Mouse (Mus musculus) neural tube, embryonic 11.5 days (tissue): ENCODE measurements around the gene Kcnma1. TPM values are rescaled to one million over a fixed set of nuclear protein-coding genes. Genes with fewer than 3 reads are reported as not detected.

ENCODE experiments used
- ATAC-seq: fragments of 200-750 bp; cut with Nextera tagmentation; 2 replicates; pipeline ENCODE4 v1.8.0; 2017; ENCODE audit warnings: moderate number of reproducible peaks, mild to moderate bottlenecking, moderate TSS enrichment, moderate library complexity; ENCODE audit not compliant: insufficient read depth, low FRiP score, low TSS enrichment
- DNase-seq: peaks from one replicate; pipeline ENCODE4 v3.0.0-alpha.2; 2015; ENCODE audit warnings: low spot score
- H3K27ac ChIP-seq: fragments of 300-500 bp; sonication (generic); 2 replicates; pipeline ENCODE4 v1.5.1; 2014; ENCODE audit warnings: low read depth, mild to moderate bottlenecking, low read length
- H3K27me3 ChIP-seq: fragments of 300-500 bp; sonication (generic); 2 replicates; pipeline ENCODE4 v1.6.1; 2014; ENCODE audit warnings: mild to moderate bottlenecking, low read length, mixed read lengths; ENCODE audit not compliant: control insufficient read depth, insufficient read depth
- H3K36me3 ChIP-seq: fragments of 300-500 bp; sonication (generic); 2 replicates; pipeline ENCODE4 v1.6.1; 2014; ENCODE audit warnings: mild to moderate bottlenecking, low read length, moderate library complexity, mixed read lengths; ENCODE audit not compliant: control insufficient read depth, insufficient read depth
- H3K4me1 ChIP-seq: fragments of 300-500 bp; sonication (generic); 2 replicates; pipeline ENCODE4 v1.6.1; 2014; ENCODE audit warnings: low read length, mixed read lengths; ENCODE audit not compliant: control insufficient read depth, insufficient read depth
- H3K4me2 ChIP-seq: fragments of 300-500 bp; sonication (generic); 2 replicates; pipeline ENCODE4 v1.6.1; 2014; ENCODE audit warnings: low read depth, mild to moderate bottlenecking, moderate library complexity
- H3K4me3 ChIP-seq: fragments of 300-500 bp; sonication (generic); 2 replicates; pipeline ENCODE4 v1.5.1; 2014; ENCODE audit warnings: low read depth, low read length
- H3K9ac ChIP-seq: fragments of 300-500 bp; sonication (generic); 2 replicates; pipeline ENCODE4 v1.6.1; 2014; ENCODE audit warnings: mild to moderate bottlenecking, low read length
- H3K9me3 ChIP-seq: fragments of 300-500 bp; sonication (generic); 2 replicates; pipeline ENCODE4 v1.6.1; 2016; ENCODE audit warnings: low read length; ENCODE audit not compliant: control insufficient read depth
- WGBS: fragments of 180-500 bp; shearing (Covaris S2); extraction: QIAGEN DNeasy Blood & Tissue Kit; methylation state at CpG from one replicate; pipeline ENCODE4 v1.1.7; 2014; 5-methylcytosine and 5-hydroxymethylcytosine counted together
- polyA plus RNA-seq: library from polyadenylated mRNA; unstranded; fragments of >200 nt; fragmentation: Nextera tagmentation; extraction: Ambion mirVana; gene quantifications from 2 replicates; pipeline ENCODE4 v1.2.1, GENCODE M21; 2014

The Kcnma1 gene
- polyA plus RNA-seq, 1 experiment from 2014 or later, result 2.7 TPM

GRCm38 (mm10) chr14:23391566-23391965, 622.7 kb downstream of the Kcnma1 start:
- Histone ChIP-seq H3K36me3 (no peaks in the 10 kb centered on the region), H3K27me3 (no peaks in the 10 kb centered on the region), H3K4me3 (no peak overlapping the region), H3K27ac (no peak overlapping the region), H3K4me2 (no peak overlapping the region), H3K9me3 (no peaks in the 10 kb centered on the region), H3K4me1 (no peaks in the 10 kb centered on the region), H3K9ac (no peak overlapping the region)
- 75% methylated on average over 3 of the region's 3 CpGs for WGBS
- DNase-seq, result no peak
- no peak for ATAC-seq

- no peaks in the 10 kb centered on the region for H3K27me3 ChIP-seq
- no peak overlapping the region for H3K27ac ChIP-seq
- H3K9me3 ChIP-seq, result no peaks in the 10 kb centered on the region
- no peaks in the 10 kb centered on the region for H3K4me1 ChIP-seq
- no peak overlapping the region for H3K4me3 ChIP-seq
- no peak for DNase-seq
- H3K36me3 ChIP-seq, result no peaks in the 10 kb centered on the region
- WGBS, result 76% methylated on average over 5 of the region's 5 CpGs
- no peak overlapping the region for H3K4me2 ChIP-seq
- H3K9ac ChIP-seq, result no peak overlapping the region
- ATAC-seq, result no peak
These were observed 623.5 kb downstream of the Kcnma1 start for GRCm38 (mm10) chr14:23390768-23391167.

- Histone ChIP-seq H3K4me2 (no peak overlapping the region), H3K27ac (no peak overlapping the region), H3K4me3 (no peak overlapping the region), H3K36me3 (no peaks in the 10 kb centered on the region), H3K27me3 (no peaks in the 10 kb centered on the region), H3K9me3 (no peaks in the 10 kb centered on the region), H3K9ac (no peak overlapping the region), H3K4me1 (no peaks in the 10 kb centered on the region)
- DNase-seq (no peak), ATAC-seq (no peak)
- WGBS, result 58% methylated on average over 4 of the region's 4 CpGs
These were observed 624.1 kb downstream of the Kcnma1 start for GRCm38 (mm10) chr14:23390161-23390560.

- Histone ChIP-seq H3K4me2 (no peak overlapping the region), H3K4me1 (no peaks in the 10 kb centered on the region), H3K4me3 (no peak overlapping the region), H3K27ac (no peak overlapping the region), H3K9ac (no peak overlapping the region), H3K36me3 (no peaks in the 10 kb centered on the region), H3K9me3 (no peaks in the 10 kb centered on the region), H3K27me3 (no peaks in the 10 kb centered on the region)
- ATAC-seq (no peak), DNase-seq (no peak)
- WGBS, result 95% methylated on average over 3 of the region's 3 CpGs
These were observed 627.5 kb downstream of the Kcnma1 start for GRCm38 (mm10) chr14:23386786-23387185.

GRCm38 (mm10) chr14:23385776-23386608, 628.3 kb downstream of the Kcnma1 start:
- H3K27me3 ChIP-seq, result no peaks in the 10 kb centered on the region
- DNase-seq, result peak; percentile 32

GRCm38 (mm10) chr14:23378351-23379087, 635.8 kb downstream of the Kcnma1 start:
- ATAC-seq (no peak), DNase-seq (peak; percentile 57)
- H3K27me3 ChIP-seq, result no peaks in the 10 kb centered on the region
- WGBS, result 29% methylated on average over 6 of the region's 6 CpGs
- no peaks in the 10 kb centered on the region for H3K36me3 ChIP-seq
- H3K4me1 ChIP-seq, result peaks cover 8% of the 10 kb centered on the region
- no peak overlapping the region for H3K9ac ChIP-seq
- no peak overlapping the region for H3K4me2 ChIP-seq
- no peak overlapping the region for H3K4me3 ChIP-seq
- no peaks in the 10 kb centered on the region for H3K9me3 ChIP-seq
- no peak overlapping the region for H3K27ac ChIP-seq

More at GRCm38 (mm10) chr14:23385776-23386608, 628.3 kb downstream of the Kcnma1 start:
- Histone ChIP-seq H3K4me3 (no peak overlapping the region), H3K9me3 (no peaks in the 10 kb centered on the region), H3K9ac (no peak overlapping the region), H3K4me1 (no peaks in the 10 kb centered on the region), H3K27ac (no peak overlapping the region), H3K4me2 (no peak overlapping the region), H3K36me3 (no peaks in the 10 kb centered on the region)
- ATAC-seq, result no peak
- WGBS, result 52% methylated on average over 11 of the region's 11 CpGs

- WGBS, result 69% methylated on average over 3 of the region's 3 CpGs
- no peak overlapping the region for H3K4me3 ChIP-seq
- H3K4me2 ChIP-seq, result no peak overlapping the region
- no peaks in the 10 kb centered on the region for H3K9me3 ChIP-seq
- ATAC-seq, result no peak
- no peaks in the 10 kb centered on the region for H3K4me1 ChIP-seq
- H3K9ac ChIP-seq, result no peak overlapping the region
- DNase-seq, result no peak
- no peaks in the 10 kb centered on the region for H3K36me3 ChIP-seq
- no peaks in the 10 kb centered on the region for H3K27me3 ChIP-seq
- H3K27ac ChIP-seq, result no peak overlapping the region
These were observed 642.3 kb downstream of the Kcnma1 start for GRCm38 (mm10) chr14:23372021-23372420.

GRCm38 (mm10) chr14:23360491-23360995, 653.7 kb downstream of the Kcnma1 start:
- Histone ChIP-seq H3K9ac (no peak overlapping the region), H3K4me2 (no peak overlapping the region), H3K27ac (no peak overlapping the region), H3K9me3 (no peaks in the 10 kb centered on the region), H3K27me3 (no peaks in the 10 kb centered on the region), H3K4me1 (no peaks in the 10 kb centered on the region; the same call in 1 of the 2 replicates), H3K36me3 (no peaks in the 10 kb centered on the region), H3K4me3 (no peak overlapping the region)
- WGBS, result 55% methylated on average over 11 of the region's 11 CpGs
- no peak for DNase-seq
- no peak for ATAC-seq
